Mouse (Mus musculus): ENCODE measurements around the gene Hfe2. TPM values are rescaled to one million over a fixed set of nuclear protein-coding genes. Genes with fewer than 3 reads are reported as not detected.
A peak's percentile ranks its signal among the peaks of the same experiment; 100 is the strongest.
"Not testable (repeated sequence)": the region's sequence is repeated elsewhere in the genome, so short reads cannot be mapped to it uniquely, and the experiment has no call there.

Hfe2 gene
- polyA plus RNA-seq, 1 experiment from 2014 or later = 1.2 TPM

DNA sequence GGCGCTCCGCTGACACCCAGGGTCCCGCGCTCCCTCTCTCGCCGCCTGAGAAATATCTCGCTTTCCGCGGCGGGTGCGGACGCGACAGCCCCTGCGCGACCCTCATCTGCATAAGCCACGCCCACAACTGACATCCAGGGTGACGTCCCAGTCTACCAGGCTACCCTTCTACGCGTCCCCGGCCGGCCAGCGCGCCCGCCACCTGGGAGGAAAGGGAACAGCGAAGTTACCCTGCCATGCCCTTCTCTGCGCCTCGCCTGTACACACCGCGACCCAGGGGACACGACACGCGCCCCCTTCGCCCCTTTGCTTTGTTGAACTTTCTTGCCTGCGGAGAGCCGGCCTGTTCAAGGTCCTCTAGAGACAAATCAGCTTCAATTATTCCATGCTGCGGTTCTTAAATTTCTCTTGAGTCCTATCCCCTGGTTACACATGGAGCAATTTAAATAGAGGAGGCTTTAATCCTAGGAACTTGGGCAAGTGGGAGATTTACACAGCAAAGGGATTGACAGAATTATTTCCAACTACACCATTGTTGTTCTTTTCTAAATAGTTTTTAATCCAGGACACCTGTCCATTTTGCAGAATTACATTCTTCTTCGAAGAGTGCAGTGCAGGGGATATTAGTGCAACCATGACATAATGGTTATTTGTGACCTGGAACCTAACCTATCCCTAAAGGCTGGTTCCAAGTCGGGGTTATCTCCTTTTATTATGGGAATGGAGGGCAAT lies 38.0 kb upstream of the Hfe2 start:
- peak; percentile 77 for ATAC-seq (replicated peaks)
- H3K9me3 ChIP-seq; H3K36me3 ChIP-seq (replicated peaks); H3K9ac ChIP-seq; H3K4me1 ChIP-seq: not testable (repeated sequence)
- peak overlapping the region; percentile 88; the same call in 1 of the 2 replicates for H3K27ac ChIP-seq
- H3K4me3 ChIP-seq = peak overlapping the region; percentile 37
- H3K4me2 ChIP-seq = peak overlapping the region; percentile 63
- 7% methylated on average over 6 of the region's 38 CpGs for WGBS
- H3K27me3 ChIP-seq (replicated peaks) = peaks cover 15% of the 10 kb centered on the region; the same call in 1 of the 2 replicates

GRCm38 (mm10) chr3:96487596-96488289 lies 37.2 kb upstream of the Hfe2 start:
- 3% methylated on average over 26 of the region's 26 CpGs for WGBS
- Histone ChIP-seq H3K4me2 (peak overlapping the region; percentile 63), H3K9ac (peak overlapping the region; percentile 41), H3K4me3 (peak overlapping the region; percentile 37), H3K27ac (peak overlapping the region; percentile 88), H3K27me3 (replicated peaks) (peaks cover 14% of the 10 kb centered on the region; the same call in 1 of the 2 replicates), H3K36me3 (replicated peaks) (no peaks in the 10 kb centered on the region), H3K4me1 (peaks cover 7% of the 10 kb centered on the region), H3K9me3 (no peaks in the 10 kb centered on the region)
- ATAC-seq (replicated peaks) = no peak

DNA sequence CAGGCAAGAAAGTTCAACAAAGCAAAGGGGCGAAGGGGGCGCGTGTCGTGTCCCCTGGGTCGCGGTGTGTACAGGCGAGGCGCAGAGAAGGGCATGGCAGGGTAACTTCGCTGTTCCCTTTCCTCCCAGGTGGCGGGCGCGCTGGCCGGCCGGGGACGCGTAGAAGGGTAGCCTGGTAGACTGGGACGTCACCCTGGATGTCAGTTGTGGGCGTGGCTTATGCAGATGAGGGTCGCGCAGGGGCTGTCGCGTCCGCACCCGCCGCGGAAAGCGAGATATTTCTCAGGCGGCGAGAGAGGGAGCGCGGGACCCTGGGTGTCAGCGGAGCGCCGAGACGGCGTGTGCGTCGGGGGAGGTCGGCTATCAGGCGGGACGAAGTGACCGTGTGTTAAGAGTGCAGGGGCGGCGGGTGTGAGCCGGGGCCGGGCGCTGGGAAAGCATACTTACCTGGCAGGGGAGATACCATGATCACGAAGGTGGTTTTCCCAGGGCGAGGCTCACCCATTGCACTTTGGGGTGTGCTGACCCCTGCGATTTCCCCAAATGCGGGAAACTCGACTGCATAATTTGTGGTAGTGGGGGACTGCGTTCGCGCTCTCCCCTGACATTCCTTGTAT lies 36.6 kb upstream of the Hfe2 start:
- not testable (repeated sequence) for H3K36me3 ChIP-seq (replicated peaks); H3K4me1 ChIP-seq; H3K9me3 ChIP-seq
- peak overlapping the region; percentile 37 for H3K4me3 ChIP-seq
- 0% methylated on average over 4 of the region's 55 CpGs for WGBS
- H3K4me2 ChIP-seq = peak overlapping the region; percentile 63
- H3K27me3 ChIP-seq (replicated peaks) = peaks cover 11% of the 10 kb centered on the region; the same call in 1 of the 2 replicates
- peak overlapping the region; percentile 88 for H3K27ac ChIP-seq
- peak; percentile 86 for ATAC-seq (replicated peaks)
- peak overlapping the region; percentile 41; the same call in 1 of the 2 replicates for H3K9ac ChIP-seq

GRCm38 (mm10) chr3:96488907-96489629 lies 35.9 kb upstream of the Hfe2 start:
- not testable (repeated sequence) for H3K9ac ChIP-seq
- 0 out of 2 replicates have a peak overlapping the region, but pooled peaks have one; percentile 24 for H3K4me2 ChIP-seq

GRCm38 (mm10) chr3:96489636-96490035 lies 35.3 kb upstream of the Hfe2 start:
- not testable (repeated sequence) for H3K9ac ChIP-seq; H3K9me3 ChIP-seq; H3K4me1 ChIP-seq; H3K4me3 ChIP-seq; H3K27me3 ChIP-seq (replicated peaks); ATAC-seq (replicated peaks); H3K36me3 ChIP-seq (replicated peaks)
- Histone ChIP-seq H3K4me2 (0 out of 2 replicates have a peak overlapping the region, but pooled peaks have one; percentile 24), H3K27ac (peak overlapping the region; percentile 86)
- 32% methylated on average over 6 of the region's 8 CpGs for WGBS

More at GRCm38 (mm10) chr3:96488907-96489629, 35.9 kb upstream of the Hfe2 start:
- WGBS = 0% methylated on average over 9 of the region's 31 CpGs
- Histone ChIP-seq H3K4me3 (peak overlapping the region; percentile 25; the same call in 1 of the 2 replicates), H3K27ac (peak overlapping the region; percentile 86)
- peak; percentile 70 for ATAC-seq (replicated peaks)
- not testable (repeated sequence) for H3K9me3 ChIP-seq; H3K36me3 ChIP-seq (replicated peaks); H3K4me1 ChIP-seq; H3K27me3 ChIP-seq (replicated peaks)

GRCm38 (mm10) chr3:96494456-96494855 lies 30.5 kb upstream of the Hfe2 start:
- not testable (repeated sequence) for H3K9me3 ChIP-seq; H3K9ac ChIP-seq; H3K27ac ChIP-seq; H3K27me3 ChIP-seq (replicated peaks); ATAC-seq (replicated peaks); H3K36me3 ChIP-seq (replicated peaks); H3K4me3 ChIP-seq; H3K4me1 ChIP-seq; H3K4me2 ChIP-seq
- WGBS = 96% methylated on average over 7 of the region's 11 CpGs

GRCm38 (mm10) chr3:96494912-96495311 lies 30.1 kb upstream of the Hfe2 start:
- no peak for ATAC-seq (replicated peaks)
- WGBS = 90% methylated on average over 3 of the region's 3 CpGs
- no peaks in the 10 kb centered on the region for H3K27me3 ChIP-seq (replicated peaks)
- no peak overlapping the region for H3K4me2 ChIP-seq
- H3K4me1 ChIP-seq = peaks cover 9% of the 10 kb centered on the region
- H3K36me3 ChIP-seq (replicated peaks) = no peaks in the 10 kb centered on the region
- no peak overlapping the region for H3K4me3 ChIP-seq
- H3K27ac ChIP-seq = no peak overlapping the region
- H3K9me3 ChIP-seq = no peaks in the 10 kb centered on the region
- no peak overlapping the region for H3K9ac ChIP-seq

- no peak for ATAC-seq (replicated peaks)
- Histone ChIP-seq H3K9me3 (no peaks in the 10 kb centered on the region), H3K4me3 (no peak overlapping the region), H3K27ac (no peak overlapping the region), H3K27me3 (replicated peaks) (no peaks in the 10 kb centered on the region), H3K4me1 (peaks cover 9% of the 10 kb centered on the region), H3K9ac (no peak overlapping the region), H3K4me2 (no peak overlapping the region), H3K36me3 (replicated peaks) (no peaks in the 10 kb centered on the region)
- WGBS = 100% methylated on average over 1 of the region's 1 CpGs
These were observed 29.3 kb upstream of the Hfe2 start for GRCm38 (mm10) chr3:96495490-96496210.

GRCm38 (mm10) chr3:96496216-96496615 lies 28.8 kb upstream of the Hfe2 start:
- Histone ChIP-seq H3K4me1 (peaks cover 9% of the 10 kb centered on the region), H3K4me2 (peak overlapping the region; percentile 74; the same call in 1 of the 2 replicates), H3K27ac (no peak overlapping the region), H3K9me3 (no peaks in the 10 kb centered on the region), H3K4me3 (peak overlapping the region; percentile 55; the same call in 1 of the 2 replicates), H3K27me3 (replicated peaks) (no peaks in the 10 kb centered on the region), H3K36me3 (replicated peaks) (no peaks in the 10 kb centered on the region), H3K9ac (no peak overlapping the region)
- ATAC-seq (replicated peaks) = no peak
- 63% methylated on average over 7 of the region's 7 CpGs for WGBS

- H3K36me3 ChIP-seq (replicated peaks); H3K27ac ChIP-seq; H3K27me3 ChIP-seq (replicated peaks); ATAC-seq (replicated peaks); H3K9me3 ChIP-seq; H3K4me1 ChIP-seq: not testable (repeated sequence)
- Histone ChIP-seq H3K4me2 (peak overlapping the region; percentile 74), H3K4me3 (peak overlapping the region; percentile 55), H3K9ac (0 out of 2 replicates have a peak overlapping the region, but pooled peaks have one; percentile 46)
- 16% methylated on average over 14 of the region's 14 CpGs for WGBS
These were observed 28.2 kb upstream of the Hfe2 start for GRCm38 (mm10) chr3:96496620-96497275.

GRCm38 (mm10) chr3:96497451-96498028 lies 27.4 kb upstream of the Hfe2 start:
- H3K4me1 ChIP-seq = peaks cover 11% of the 10 kb centered on the region
- H3K4me2 ChIP-seq = peak overlapping the region; percentile 74
- H3K27me3 ChIP-seq (replicated peaks) = no peaks in the 10 kb centered on the region
- no peaks in the 10 kb centered on the region for H3K36me3 ChIP-seq (replicated peaks)
- ATAC-seq (replicated peaks) = peak; percentile 16
- H3K4me3 ChIP-seq = peak overlapping the region; percentile 55
- peak overlapping the region; percentile 46 for H3K9ac ChIP-seq
- H3K27ac ChIP-seq = peak overlapping the region; percentile 39; the same call in 1 of the 2 replicates
- no peaks in the 10 kb centered on the region for H3K9me3 ChIP-seq
- WGBS = under 1% methylated on average over 19 of the region's 19 CpGs
